ENCODE assay signal across 7 mouse cellular contexts in genomic region chr7:84151960-84152334, GRCm38 (mm10). TPM values are rescaled to one million over a fixed set of nuclear protein-coding genes. Genes with fewer than 3 reads are reported as not detected.
DNase-seq lines count a peak whose midpoint lies in the region; ATAC-seq lines count a peak whose summit lies in the region.

No protein-coding gene starts in this region.

- peak overlapping the region; percentile 92 for H3K4me3 ChIP-seq in embryonic facial prominence, embryonic 10.5 days
- H3K4me3 ChIP-seq in limb, embryonic 11.5 days (ENCODE audit: low read depth, low read length): peak overlapping the region; percentile 76
- peak overlapping the region; percentile 81 for H3K4me3 ChIP-seq in midbrain, embryonic 14.5 days (replicated peaks; ENCODE audit: low read depth, low read length)

- no peaks in the 10 kb centered on the region for H3K9me3 ChIP-seq in embryonic facial prominence, embryonic 10.5 days
- H3K9me3 ChIP-seq in limb, embryonic 11.5 days (ENCODE audit: control insufficient read depth, low read length): no peaks in the 10 kb centered on the region
- H3K9me3 ChIP-seq in midbrain, embryonic 14.5 days (ENCODE audit: control insufficient read depth, low read length): no peaks in the 10 kb centered on the region

- H3K4me1 ChIP-seq in embryonic facial prominence, embryonic 10.5 days: peaks cover 43% of the 10 kb centered on the region
- peaks cover 12% of the 10 kb centered on the region for H3K4me1 ChIP-seq in limb, embryonic 11.5 days (ENCODE audit: control insufficient read depth, insufficient read depth, low read length)
- H3K4me1 ChIP-seq in midbrain, embryonic 14.5 days (ENCODE audit: control insufficient read depth, insufficient read depth, low read length): peaks cover 29% of the 10 kb centered on the region

- peaks cover 15% of the 10 kb centered on the region for H3K36me3 ChIP-seq in embryonic facial prominence, embryonic 10.5 days (replicated peaks)
- no peaks in the 10 kb centered on the region for H3K36me3 ChIP-seq in limb, embryonic 11.5 days (ENCODE audit: control insufficient read depth, insufficient read depth, low read length)
- no peaks in the 10 kb centered on the region for H3K36me3 ChIP-seq in midbrain, embryonic 14.5 days (ENCODE audit: control insufficient read depth, insufficient read depth, low read length)

- ATAC-seq in limb, embryonic 11.5 days (ENCODE audit: insufficient number of reproducible peaks, low FRiP score, low TSS enrichment, low read depth): peak; percentile 96
- ATAC-seq in midbrain, embryonic 14.5 days (ENCODE audit: low FRiP score, low TSS enrichment): peak; percentile 96

- peak overlapping the region; percentile 94 for H3K9ac ChIP-seq in limb, embryonic 11.5 days (ENCODE audit: low read length)
- H3K9ac ChIP-seq in midbrain, embryonic 14.5 days (replicated peaks; ENCODE audit: low read length): peak overlapping the region; percentile 96

- peak overlapping the region; percentile 97 for H3K27ac ChIP-seq in embryonic facial prominence, embryonic 10.5 days (replicated peaks)
- H3K27ac ChIP-seq in limb, embryonic 11.5 days (replicated peaks; ENCODE audit: low read depth, low read length): peak overlapping the region; percentile 90
- peak overlapping the region; percentile 97 for H3K27ac ChIP-seq in midbrain, embryonic 14.5 days (replicated peaks; ENCODE audit: low read depth, low read length)

- DNase-seq in adrenal gland, postnatal 10 days: peak; percentile 97
- DNase-seq in embryonic facial prominence, embryonic 10.5 days (ENCODE audit: low spot score): peak; percentile 98
- DNase-seq in heart, adult 11 months: peak; percentile 100
- peak; percentile 95 for DNase-seq in kidney, adult 18-20 months
- peak; percentile 96 for DNase-seq in limb, embryonic 11.5 days (ENCODE audit: low spot score)
- peak; percentile 98 for DNase-seq in midbrain, embryonic 14.5 days
- peak; percentile 91 to 94 for DNase-seq in spleen, adult 18-20 months

- peak overlapping the region; percentile 66 for H3K4me2 ChIP-seq in limb, embryonic 11.5 days (ENCODE audit: low read depth, severe bottlenecking)
- peak overlapping the region; percentile 98 for H3K4me2 ChIP-seq in midbrain, embryonic 14.5 days (ENCODE audit: low read length)

- WGBS in embryonic facial prominence, embryonic 10.5 days: under 1% methylated on average over 55 of the region's 55 CpGs
- under 1% methylated on average over 42 of the region's 55 CpGs for WGBS in limb, embryonic 11.5 days
- WGBS in midbrain, embryonic 14.5 days: under 1% methylated on average over 54 of the region's 55 CpGs

- no peaks in the 10 kb centered on the region for H3K27me3 ChIP-seq in embryonic facial prominence, embryonic 10.5 days (replicated peaks; ENCODE audit: low read depth, poor library complexity, severe bottlenecking)
- H3K27me3 ChIP-seq in limb, embryonic 11.5 days (ENCODE audit: control insufficient read depth, insufficient read depth, low read length): no peaks in the 10 kb centered on the region
- H3K27me3 ChIP-seq in midbrain, embryonic 14.5 days (ENCODE audit: control insufficient read depth, insufficient read depth, low read length): no peaks in the 10 kb centered on the region

RNA-seq across cellular contexts. Expression of gene Abhd17c, which starts 0.3 kb away (rescaled TPM):
- total RNA-seq in adrenal gland, postnatal 10 days (2021): 10 to 100 TPM; 42.0 to 43.7 TPM
- 41.9 and 43.3 TPM in 2 replicates for polyA plus RNA-seq in embryonic facial prominence, embryonic 10.5 days (2016; fragmentation: Nextera tagmentation; extraction: Ambion mirVana)
- 51.8 and 57.1 TPM in 2 replicates for polyA plus RNA-seq in limb, embryonic 11.5 days (2014; fragmentation: Nextera tagmentation; extraction: Ambion mirVana)
- polyA plus RNA-seq in midbrain, embryonic 14.5 days (2014; fragmentation: Nextera tagmentation; extraction: Ambion mirVana): 50.3 and 55.7 TPM in 2 replicates

Comparison
In these comparisons a context has a peak if more than half of its experiments do, and no peak if none do; other contexts are left out.
1. Peak in every context shown above with its lines: DNase-seq, ATAC-seq, H3K4me3 ChIP-seq and H3K27ac ChIP-seq.